Mouse (Mus musculus) common myeloid progenitor, adult 5-6 weeks (primary cell): ENCODE data around the gene Nek9. TPM values are rescaled to one million over a fixed set of nuclear protein-coding genes. Genes with fewer than 3 reads are reported as not detected.

Experiments
- ATAC-seq: replicated peaks from 2 replicates; pipeline ENCODE4 v1.8.0; 2016; ENCODE audit warnings: low read depth, mild to moderate bottlenecking, moderate TSS enrichment, inconsistent platforms; ENCODE audit not compliant: poor library complexity, severe bottlenecking
- total RNA-seq: library from RNA; stranded (forward); fragments of 200-1000, 187-1606 nt; gene quantifications from 2 replicates; pipeline ENCODE4 v1.2.3, GENCODE M21; 2017

Nek9 gene
- total RNA-seq, 1 experiment from 2014 or later, result 33.5 TPM

DNA sequence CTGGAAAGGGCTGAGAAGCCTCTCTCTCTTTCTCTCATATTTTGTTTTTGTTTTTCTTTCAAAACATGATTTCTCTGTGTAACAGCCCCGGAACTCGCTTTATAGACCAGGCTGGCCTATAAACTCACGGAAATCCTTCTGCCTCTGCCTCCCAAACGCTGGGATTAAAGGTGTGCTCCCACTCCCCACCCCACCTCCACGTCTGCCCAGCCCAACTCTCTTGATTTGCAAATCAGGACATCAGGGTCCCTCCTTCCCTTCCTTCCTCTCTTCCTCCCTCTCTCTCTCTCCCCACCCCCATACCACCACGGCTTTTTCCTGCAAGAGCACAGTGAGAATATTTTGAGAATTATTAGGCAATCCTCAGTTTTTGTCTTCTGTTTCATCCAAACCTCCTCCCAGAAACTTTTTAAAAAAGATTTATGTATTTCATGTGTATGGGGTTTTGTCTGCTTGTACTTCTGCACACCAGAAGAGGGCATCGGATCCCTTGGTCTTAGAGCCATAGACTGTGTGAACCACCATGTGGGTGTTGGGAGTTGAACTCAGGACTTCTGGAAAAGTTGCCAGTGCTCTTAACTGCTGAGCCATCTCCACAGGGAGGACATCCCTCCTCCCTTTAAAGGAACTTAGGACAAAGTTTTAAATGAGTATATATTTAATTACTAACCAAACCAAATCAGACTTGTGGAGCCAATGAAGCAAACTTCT is 67.9 kb downstream of the Nek9 start:
- ATAC-seq, result no peak

DNA sequence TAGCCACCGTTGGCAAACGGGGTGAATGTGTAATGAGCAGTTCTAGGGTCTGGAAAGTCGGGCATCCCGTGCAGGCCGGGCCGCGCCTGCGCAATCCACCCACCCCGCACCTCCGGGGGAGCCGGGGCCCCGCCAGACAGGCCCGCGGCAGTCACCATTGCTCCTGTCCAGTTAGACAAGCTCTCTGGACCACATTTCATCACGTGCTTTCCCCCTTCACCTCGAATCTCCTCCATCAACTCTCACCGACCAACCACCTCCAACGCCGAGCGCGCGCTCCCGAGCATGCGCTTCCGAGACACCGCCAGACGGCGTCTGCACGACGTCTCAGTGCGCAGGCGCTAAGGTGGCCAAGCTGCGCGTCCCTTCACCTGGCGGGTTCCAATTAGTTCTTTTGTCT is 68.8 kb downstream of the Nek9 start, which contains the start of gene Mlh3:
TSS of gene Mlh3 (minus strand) at position 281 of the 400 bp plus-strand sequence.
- ATAC-seq, result peak; percentile 87

DNA sequence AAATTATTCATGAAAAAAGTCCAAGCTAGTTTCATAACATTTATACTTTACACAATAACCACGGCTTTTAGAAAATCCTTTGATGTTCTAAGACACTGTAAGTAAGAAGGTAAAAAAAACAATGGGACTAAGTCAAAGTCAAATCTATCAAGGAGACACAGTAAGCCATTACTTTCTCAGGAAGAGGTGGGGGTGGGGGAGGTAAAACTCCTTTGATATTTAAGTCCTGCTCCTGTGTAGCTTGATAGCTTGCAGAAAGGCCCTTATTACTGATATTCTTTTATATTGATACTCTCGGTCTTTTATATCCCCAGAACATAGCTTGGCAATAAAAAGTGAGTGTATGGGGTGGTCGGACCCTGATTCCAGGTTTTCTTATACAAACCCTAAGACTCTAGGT is 69.3 kb downstream of the Nek9 start:
- no peak for ATAC-seq

DNA sequence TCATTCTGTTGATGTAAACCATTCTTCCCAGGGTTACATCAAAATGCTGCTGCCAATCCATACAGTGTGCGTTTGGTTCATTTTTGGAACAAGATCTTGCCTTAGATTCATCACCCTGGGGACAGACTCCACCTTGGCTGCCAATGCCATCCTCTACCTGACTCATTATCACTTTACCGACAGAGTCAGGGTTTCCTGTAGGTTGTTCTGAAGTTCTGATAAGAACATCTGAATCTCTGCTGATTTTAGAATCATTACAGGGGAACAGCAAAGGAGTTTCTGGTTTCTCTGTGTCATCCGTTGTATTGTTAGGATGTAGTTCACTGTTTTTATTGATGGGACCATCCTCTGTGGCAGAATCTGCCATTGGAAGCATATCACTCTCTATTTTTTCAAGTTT is 72.9 kb downstream of the Nek9 start:
- ATAC-seq, result no peak

DNA sequence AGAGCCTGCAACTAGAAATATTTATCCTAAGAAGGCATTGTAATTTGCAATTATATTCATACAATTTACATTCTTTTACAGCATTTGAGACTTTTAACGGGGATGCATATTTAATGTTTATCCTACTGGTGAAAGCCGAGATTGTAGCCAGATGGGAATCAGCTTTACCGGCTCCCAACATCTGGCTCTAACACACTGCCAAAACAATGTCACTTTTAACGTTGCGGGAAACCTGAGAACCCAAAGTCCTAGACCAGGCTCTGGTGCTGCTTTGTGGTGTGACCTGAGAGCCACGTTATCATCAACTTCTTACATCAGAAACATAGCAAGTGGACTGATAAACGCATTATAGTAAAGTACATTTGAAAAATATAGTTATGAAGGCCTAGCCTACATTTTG is 74.2 kb downstream of the Nek9 start:
- no peak for ATAC-seq

DNA sequence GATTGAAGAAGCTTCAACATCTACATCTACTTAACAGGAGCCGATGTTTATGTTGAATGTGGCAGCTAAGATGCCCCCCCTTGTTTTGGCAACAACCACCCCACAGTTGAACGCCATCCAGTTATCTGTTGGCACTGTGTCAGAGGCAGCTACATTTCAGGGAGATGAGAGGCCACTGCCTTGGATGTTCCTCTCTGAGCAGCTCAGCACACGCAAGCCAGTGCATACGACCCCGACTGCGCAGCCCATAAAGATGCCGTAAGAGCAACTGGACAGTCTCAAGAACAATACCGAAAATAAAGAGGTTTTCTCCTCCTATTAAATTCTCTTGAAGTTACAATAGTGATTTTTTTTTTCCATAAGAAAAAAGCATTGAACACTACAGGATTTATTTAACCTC is 74.6 kb downstream of the Nek9 start:
- ATAC-seq, result no peak

DNA sequence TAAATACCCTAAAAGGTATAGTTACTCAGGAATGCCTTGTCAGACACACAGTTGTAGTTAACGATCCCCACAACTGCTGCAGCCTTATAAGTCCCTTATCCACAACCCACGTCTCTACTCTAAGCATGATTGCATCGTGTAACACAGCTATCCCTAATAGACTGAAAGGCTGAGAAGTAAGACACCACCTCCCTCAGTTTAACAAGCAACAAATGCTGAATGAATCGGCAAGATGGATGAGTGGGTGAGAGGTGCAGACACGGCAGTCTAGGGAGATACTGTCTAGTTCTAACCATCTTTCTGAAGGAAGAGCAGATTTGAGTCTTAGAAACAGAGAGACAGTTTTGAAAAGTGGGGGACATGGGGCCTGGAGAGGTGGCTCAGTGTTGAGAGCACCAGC is 76.0 kb downstream of the Nek9 start:
- no peak for ATAC-seq

DNA sequence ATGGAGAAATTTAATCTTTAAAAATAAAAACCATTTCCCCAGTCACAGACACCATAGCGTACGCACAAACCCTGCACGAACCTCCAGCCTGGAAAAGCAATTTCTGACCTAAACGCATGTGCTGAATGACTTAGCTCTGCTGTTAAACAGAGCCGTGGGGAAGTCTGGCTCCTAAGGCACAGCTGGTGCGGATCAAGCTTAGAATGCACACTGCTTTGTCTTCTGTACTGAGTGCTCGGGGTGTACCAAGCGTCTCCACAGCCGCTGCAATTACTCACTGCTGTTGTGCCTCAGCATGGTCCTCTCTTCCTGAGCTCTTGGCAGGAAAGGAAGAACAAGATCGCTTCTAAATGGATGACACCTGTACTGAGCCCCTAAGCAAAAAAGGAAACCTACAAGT is 76.7 kb downstream of the Nek9 start:
- no peak for ATAC-seq

DNA sequence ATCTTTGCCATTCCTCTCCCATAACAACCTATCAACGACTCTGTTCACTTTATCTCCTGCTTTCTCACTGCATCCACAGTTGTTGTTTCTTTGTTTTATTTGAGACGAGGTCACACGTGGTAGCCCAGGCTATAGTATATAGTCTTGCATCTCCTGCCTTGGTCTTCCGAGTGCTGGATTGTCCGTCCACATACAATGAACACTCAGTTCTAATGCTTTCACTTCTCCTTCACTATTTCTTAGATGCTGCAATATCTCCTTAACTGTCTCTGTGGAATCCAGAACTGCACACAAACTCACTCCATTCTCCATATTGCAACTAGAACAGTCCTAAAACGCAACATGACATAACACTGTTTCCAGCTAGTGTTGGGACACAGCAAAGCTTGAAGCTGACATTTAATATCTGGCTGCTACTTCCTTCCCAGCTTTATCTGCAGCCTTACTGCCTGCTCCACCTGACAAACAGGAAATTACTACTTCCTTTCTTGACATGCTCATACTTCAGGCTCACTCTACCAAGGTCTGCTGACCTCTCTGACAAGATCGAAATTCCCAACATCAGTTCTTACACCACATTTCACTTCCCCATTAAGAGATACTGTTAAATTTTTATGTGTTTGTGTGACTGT is 82.0 kb downstream of the Nek9 start:
- ATAC-seq, result peak; percentile 91

DNA sequence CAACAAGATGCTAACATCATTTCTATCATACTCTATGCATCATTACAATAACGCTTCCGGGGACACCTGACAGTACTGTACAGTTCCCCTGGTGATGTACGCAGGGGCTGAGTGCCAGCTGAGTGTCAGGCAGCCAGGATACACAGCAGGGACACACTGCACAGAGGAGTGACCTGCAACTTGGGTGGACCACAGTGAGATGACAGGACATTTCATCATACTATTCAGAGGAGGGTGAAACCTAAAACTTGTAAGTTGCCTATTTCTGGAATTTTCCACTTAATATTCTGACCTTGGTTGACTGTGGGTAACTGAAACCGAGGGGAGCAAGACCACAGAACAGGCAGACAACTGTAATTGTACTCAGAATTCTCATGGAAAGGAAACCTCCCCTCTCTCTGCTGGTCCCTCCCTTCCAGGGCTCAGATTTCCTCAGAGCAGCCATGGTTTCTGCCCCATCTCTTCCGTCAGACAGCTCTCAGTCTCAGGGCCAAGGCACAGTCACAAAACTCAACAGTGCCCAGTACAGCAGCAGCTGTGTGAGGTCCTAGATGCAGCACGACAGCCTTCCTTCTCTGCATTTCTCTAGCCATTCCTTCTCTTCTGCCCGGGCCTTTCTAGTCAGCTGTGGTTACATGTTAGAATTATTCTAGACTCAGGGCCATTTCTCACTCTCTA is 82.9 kb downstream of the Nek9 start:
- ATAC-seq, result 0 out of 2 replicates have a peak, but pooled peaks have one; percentile 15

DNA sequence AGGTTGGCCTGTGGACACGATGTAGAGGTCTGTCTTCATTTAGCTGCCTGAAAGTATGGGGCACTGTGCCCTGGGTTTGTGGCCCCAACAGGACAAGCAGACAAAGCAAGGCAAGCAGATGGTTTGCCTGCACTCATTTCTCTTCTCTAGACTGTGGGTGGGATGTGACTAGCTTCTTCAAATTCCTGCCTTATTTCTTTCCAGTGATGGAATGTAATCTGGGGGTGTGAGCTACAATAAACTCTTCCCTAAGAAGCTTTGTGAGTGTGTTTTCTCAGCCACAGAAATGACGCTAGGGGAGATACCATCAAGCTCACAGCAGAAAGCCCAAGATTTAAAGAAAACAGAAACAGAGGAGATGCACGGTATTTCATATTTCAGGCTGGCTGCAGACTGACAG is 87.1 kb downstream of the Nek9 start:
- no peak for ATAC-seq

Other genes starting within 250 kb of the Nek9 start
- gene Prox2, start 228.6 kb downstream of the Nek9 start, total RNA-seq, result 3.7 and 5.9 TPM in 2 replicates
- gene Dlst, start 228.5 kb downstream of the Nek9 start, total RNA-seq, result 165 and 185 TPM in 2 replicates
- gene Rps6kl1, start 188.1 kb downstream of the Nek9 start, total RNA-seq, result 0.15 TPM in 1 of 2 replicates, not detected in the other
- not detected in 2 replicates for gene Pgf, start 161.6 kb downstream of the Nek9 start, total RNA-seq
- 82.3 and 89.5 TPM in 2 replicates for gene Eif2b2, start 119.9 kb downstream of the Nek9 start, total RNA-seq
- gene Mlh3, start 68.8 kb downstream of the Nek9 start, total RNA-seq, result 11.8 and 14.3 TPM in 2 replicates
- gene Acyp1, start 50.9 kb downstream of the Nek9 start, total RNA-seq, result 46.1 and 81.3 TPM in 2 replicates
- gene Zc2hc1c, start 50.8 kb downstream of the Nek9 start, total RNA-seq, result 0.27 and 0.58 TPM in 2 replicates
- gene Tmed10, start 35.5 kb upstream of the Nek9 start, total RNA-seq, result 111 and 156 TPM in 2 replicates
- 421 and 492 TPM in 2 replicates for gene Fos, start 134.5 kb upstream of the Nek9 start, total RNA-seq